Mouse (Mus musculus) ZHBTc4 (cell line): ENCODE data around the gene Sephs2.
A peak's percentile ranks its signal among the peaks of the same experiment; 100 is the strongest.

Experiments used
- DNase-seq: peaks from one replicate; pipeline ENCODE4 v3.0.0-alpha.2; 2011; ENCODE audit warnings: low read depth, low spot score

Sephs2 gene

DNA sequence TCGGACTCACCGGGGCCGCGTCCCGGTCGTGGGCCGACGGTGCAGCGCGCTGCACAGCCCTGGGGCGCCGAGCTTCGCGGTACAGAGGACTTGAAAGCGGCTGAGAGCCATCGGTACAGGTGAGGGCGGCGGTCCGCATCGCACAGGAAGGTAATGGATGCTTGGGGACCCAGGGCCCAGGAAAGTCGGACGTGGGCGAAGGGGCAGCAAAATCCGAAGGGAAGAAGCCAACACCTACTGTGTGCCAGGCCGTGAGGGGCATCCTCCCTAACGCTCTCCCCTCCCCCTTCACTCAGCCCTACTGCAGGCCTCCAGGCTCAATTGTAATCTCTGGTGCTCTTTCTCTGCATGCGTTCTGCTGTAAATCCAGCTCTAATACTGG, 40.5 kb downstream of the Sephs2 start:
- no peak for DNase-seq

DNA sequence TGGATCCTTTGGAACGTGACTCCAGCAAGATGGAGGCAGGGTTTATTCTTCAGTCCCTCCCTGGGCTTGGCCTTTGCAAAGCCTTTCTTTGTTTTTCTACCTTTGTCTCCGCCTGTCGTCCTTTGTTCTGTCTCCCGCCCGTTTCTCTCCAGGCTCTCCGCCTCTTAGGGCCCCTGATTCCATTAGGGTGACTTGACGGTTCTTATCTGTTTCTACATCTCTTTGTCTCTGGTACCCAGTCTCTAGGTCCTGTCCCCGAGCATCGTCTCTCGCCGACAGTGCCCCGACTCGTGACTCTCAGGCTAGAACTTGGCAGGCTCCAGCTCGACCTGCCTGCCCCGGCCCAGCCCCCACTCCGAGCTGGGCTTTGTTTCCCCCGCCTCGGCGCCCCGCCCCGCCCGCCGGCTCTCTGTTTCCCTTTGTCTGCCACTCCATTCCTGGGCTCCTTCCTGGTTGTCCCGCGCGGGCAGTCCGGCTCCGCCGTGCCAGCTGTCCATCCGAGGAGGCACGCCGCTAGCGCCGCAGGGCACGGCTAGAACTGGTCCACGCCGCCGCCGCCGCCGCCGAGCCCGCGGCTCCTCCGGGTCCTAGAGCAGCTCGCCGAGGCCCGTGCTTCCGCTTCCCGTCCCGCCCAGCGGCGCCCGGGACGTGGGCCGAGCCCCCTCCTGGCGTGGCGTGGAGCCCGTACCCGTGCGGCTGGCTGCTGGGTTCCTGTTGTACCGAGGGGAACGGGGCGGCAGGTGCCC, 41.1 kb downstream of the Sephs2 start, which contains the start of the genes Zfp553 and Sept1:
Gene Zfp553 (plus strand): TSS at position 440 of the 746 bp plus-strand sequence.
Gene Sept1 (minus strand): TSS at position 509 of the 746 bp plus-strand sequence.
- peak; percentile 96 for DNase-seq

DNA sequence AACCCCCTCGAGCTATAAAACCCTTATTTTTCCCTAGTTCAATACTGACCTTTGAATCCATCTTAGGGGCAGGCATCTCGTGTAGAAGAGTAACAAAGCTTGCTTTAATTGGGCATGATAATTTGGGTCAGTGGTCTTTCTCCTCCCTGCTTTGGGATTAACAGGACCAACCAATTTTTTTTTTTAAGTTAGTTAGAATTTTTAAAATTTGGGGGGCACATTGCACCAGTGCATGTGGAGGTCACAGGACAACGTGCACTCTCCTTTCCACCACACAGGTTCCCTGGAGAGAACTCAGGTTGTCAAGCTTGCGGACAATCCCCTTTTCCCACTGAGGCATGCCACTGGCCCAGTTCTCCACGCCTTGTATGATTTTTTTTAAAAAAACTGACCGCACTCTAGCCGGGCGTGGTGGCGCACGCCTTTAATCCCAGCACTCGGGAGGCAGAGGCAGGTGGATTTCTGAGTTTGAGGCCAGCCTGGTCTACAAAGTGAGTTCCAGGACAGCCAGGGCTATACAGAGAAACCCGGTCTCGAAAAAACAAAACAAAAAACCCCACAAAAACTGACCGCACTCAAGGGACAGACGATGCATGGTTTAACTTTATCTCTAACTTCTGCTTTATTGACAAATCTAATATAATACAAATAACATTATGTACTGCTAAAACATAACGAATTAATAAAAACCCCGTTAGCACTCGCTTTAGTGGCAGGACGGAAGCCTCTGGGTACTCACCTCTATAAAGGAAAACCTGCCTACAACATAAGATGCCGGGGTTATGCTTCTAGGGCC, 41.8 kb downstream of the Sephs2 start:
- DNase-seq: no peak

DNA sequence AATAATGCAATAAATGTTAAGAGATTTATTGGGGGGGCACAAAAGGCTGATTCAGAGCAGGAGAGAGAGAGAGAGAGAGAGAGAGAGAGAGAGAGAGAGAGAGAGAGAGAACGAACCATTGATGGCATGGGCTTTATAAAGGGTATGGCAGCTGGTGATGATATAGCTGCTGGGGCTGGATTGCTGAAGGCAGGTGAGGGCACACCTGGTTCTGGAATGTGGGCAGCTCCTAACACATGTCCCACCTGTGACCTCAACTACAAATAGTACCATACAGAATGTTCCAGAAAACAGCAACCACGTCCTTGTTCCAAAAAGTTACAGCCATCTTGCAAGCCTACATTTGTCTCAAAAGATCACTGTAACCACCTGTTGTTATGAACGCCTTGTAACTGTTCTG, 42.5 kb downstream of the Sephs2 start:
- DNase-seq: no peak

DNA sequence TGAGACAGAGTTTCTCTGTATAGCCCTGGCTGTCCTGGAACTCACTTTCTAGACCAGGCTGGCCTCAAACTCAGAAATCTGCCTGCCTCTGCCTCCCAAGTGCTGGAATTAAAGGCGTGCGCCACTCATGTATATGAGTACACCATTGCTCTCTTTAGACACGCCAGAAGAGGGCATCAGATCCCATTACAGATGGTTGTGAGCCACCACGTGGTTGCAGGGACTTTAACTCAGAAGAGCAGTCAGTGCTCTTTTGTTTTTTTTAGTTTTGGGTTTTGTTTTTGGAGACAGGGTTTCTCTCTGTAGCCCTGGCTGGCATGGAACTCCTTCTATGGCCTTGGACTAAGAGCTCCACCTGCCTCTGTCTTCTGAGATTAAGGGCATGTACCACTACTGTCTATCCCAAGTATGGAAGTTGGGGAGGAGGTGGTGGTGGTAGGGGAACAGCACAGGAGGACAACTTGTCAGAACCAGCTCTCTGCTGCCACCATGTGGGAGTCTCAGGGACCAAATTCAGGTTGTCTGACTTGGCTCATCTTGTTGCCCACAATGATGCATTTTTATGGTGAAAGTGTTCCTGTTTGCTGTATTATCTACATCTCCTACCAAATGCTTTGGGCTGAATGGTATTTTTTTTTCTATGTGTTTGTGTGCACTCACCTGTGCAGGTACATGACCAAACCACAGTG, 45.1 kb downstream of the Sephs2 start:
- peak; percentile 94 for DNase-seq

DNA sequence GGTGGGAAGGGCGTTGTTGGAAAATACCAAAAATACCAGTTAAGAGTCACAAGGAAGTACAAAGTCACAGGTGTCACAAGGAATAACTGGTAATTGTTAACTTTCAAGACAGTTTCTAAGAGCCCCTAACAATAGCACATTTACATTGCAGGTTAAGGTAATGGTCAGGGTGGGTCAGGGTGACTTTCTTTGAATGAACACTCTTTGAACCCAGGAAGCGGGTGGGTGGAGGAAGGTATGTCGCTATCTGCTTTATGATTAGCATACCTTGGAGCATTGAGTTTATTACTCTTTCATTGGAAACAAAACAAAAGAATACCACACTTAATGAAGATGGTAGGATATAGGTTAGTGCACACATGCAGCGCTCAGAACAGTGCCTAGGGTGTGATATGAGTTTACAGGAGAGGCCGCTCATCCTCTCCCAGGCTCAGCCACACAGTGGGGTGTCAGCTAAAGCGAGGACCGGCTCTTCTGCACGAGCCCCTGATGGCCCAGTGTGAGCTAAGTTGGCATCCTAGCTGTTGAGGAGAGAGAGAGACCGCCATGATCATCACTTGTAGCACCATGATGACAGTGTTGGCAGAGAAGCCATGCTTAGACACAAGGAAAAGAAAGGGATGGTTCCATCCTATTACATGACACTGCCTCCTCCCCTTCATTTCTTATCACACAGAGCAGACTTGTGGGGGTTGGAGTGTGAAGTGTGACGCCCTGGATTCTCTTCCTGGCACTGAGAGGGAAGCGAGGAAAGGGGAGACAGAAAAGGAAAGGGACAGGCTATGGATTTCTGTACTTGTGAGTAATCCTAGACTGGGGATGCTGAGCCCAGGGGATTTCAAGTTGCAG, 48.5 kb downstream of the Sephs2 start:
- DNase-seq: peak; percentile 90

DNA sequence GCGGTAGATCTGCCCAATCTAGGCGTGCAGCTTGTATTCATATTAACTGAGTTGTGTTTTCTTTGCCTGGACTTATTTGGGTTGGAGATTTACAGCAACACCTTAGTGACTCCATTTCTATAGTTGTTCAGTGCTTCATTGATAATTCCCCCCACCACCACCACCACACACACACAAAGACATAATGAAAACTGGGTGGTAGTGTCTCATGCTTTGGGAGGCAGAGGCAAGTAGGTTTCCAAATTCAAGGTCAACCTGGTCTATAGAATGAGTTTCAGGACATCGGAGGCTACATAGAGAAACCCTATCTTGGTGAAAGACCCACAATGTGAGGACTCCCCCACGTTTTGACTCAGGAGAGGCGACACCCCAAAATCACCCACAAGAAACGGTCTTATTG, 49.2 kb downstream of the Sephs2 start:
- peak; percentile 59 for DNase-seq

DNA sequence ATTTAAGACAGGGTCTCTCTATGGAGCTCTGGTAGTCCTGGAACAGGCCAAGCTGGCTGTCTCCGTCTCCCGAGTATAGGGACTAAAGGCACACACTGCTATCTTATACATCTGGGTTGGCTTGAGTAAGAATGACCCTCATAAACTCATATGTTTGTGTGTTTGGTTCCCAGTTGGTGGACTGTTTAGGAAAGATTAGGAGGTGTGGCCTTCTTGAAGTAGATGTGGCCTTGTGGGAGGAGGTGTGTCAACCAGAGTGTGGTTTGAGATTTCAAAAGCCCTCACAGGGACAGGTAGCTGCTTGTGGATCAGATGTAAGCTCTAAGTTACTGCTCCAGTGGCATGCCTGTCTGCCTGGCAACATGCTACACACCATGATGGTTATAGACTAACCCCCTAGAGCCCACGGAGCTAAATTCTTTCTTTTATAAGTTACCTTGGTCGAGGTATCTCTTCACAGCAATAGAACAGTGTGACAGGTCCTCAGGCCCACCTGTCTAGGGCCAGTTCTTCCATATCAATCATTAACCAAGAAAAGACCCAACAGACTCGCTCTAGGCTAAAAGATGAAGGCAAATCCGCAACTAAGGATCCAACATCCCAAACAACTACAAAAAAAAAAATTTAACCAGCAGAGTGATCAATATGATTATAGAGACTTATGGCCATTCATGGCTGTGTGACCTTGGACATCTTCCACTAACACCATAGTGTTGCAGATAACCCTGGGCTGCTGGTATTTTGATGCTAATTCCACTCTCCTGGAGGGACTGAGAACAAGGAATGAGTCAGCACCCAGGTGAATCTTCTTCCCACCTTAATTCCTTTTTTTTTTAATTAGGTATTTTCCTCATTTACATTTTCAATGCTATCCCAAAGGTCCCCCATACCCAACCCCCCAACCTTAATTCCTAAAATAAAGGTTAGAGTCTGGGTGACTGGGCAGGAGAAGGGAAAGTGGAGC, 50.1 kb downstream of the Sephs2 start:
- peak; percentile 62 for DNase-seq

DNA sequence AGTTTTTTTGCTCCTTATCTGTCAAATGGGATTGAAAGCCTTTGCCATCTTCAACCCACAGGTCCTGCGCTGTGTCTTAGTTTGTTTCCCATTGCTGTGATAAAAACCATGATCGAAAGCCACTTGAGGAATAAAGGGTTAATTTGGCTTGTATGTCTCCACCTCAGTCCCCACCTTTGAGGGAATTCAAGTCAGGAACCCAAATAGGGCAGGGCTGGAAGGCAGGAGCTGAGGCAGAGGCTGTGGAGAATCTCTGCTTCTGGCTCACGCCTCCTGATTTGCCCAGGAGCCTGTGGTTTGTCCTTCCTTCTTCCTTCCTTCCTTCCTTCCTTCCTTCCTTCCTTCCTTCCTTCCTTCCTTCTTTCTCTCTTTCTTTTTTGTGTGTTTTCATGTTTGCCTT, 50.7 kb downstream of the Sephs2 start:
- DNase-seq: peak; percentile 54
